Mouse (Mus musculus): ENCODE measurements around the gene Ptges3. TPM values are rescaled to one million over a fixed set of nuclear protein-coding genes. Genes with fewer than 3 reads are reported as not detected.

The Ptges3 gene
- 482 and 586 TPM in 2 replicates for polyA plus RNA-seq (2015; fragmentation: Nextera tagmentation; extraction: Ambion mirVana)

GRCm38 (mm10) chr10:128058601-128059151 is at the start of gene Ptges3:
Gene Ptges3 (plus strand): TSS chr10:128058954.
- Histone ChIP-seq H3K4me3 (replicated peaks) (peak within 1 kb of the TSS; percentile 79), H3K9ac (peak within 1 kb of the TSS; percentile 85), H3K4me1 (replicated peaks) (peaks cover 8% of the 10 kb centered on the region), H3K36me3 (peaks cover 3% of the 10 kb centered on the region; the same call in 1 of the 2 replicates), H3K27ac (peak within 1 kb of the TSS; percentile 99), H3K27me3 (replicated peaks) (no peaks in the 10 kb centered on the region), H3K9me3 (no peaks in the 10 kb centered on the region), H3K4me2 (replicated peaks) (peak within 1 kb of the TSS; percentile 84)
- under 1% methylated on average over 64 of the region's 72 CpGs for WGBS
- ATAC-seq = peak; percentile 96

GRCm38 (mm10) chr10:128009735-128010134 is 49.0 kb upstream of the Ptges3 start:
- Histone ChIP-seq H3K4me1 (replicated peaks) (no peaks in the 10 kb centered on the region), H3K9me3 (no peaks in the 10 kb centered on the region), H3K27me3 (replicated peaks) (no peaks in the 10 kb centered on the region), H3K4me3 (replicated peaks) (no peak overlapping the region), H3K36me3 (no peaks in the 10 kb centered on the region), H3K4me2 (replicated peaks) (no peak overlapping the region), H3K27ac (no peak overlapping the region), H3K9ac (no peak overlapping the region)
- 79% methylated on average over 5 of the region's 5 CpGs for WGBS
- no peak for ATAC-seq

- 5% methylated on average over 31 of the region's 31 CpGs for WGBS
- peaks cover 11% of the 10 kb centered on the region for H3K36me3 ChIP-seq
- no peaks in the 10 kb centered on the region for H3K9me3 ChIP-seq
- no peaks in the 10 kb centered on the region for H3K27me3 ChIP-seq (replicated peaks)
- peak within 1 kb of the TSS; percentile 71 for H3K4me2 ChIP-seq (replicated peaks)
- H3K4me3 ChIP-seq (replicated peaks) = peak within 1 kb of the TSS; percentile 62
- H3K4me1 ChIP-seq (replicated peaks) = 0 out of 2 replicates have a peak, but pooled peaks cover 2% of the 10 kb centered on the region
- peak within 1 kb of the TSS; percentile 56 for H3K9ac ChIP-seq
- peak within 1 kb of the TSS; percentile 79 for H3K27ac ChIP-seq
- ATAC-seq = peak; percentile 98
Observed at GRCm38 (mm10) chr10:128015068-128015934, 43.5 kb upstream of the Ptges3 start, which contains the start of gene Prim1. Gene Prim1 (plus strand): TSS chr10:128015168.

- Histone ChIP-seq H3K36me3 (peaks cover 36% of the 10 kb centered on the region), H3K4me2 (replicated peaks) (no peak overlapping the region), H3K4me1 (replicated peaks) (no peaks in the 10 kb centered on the region), H3K27ac (no peak overlapping the region), H3K9me3 (no peaks in the 10 kb centered on the region), H3K9ac (no peak overlapping the region), H3K27me3 (replicated peaks) (no peaks in the 10 kb centered on the region), H3K4me3 (replicated peaks) (no peak overlapping the region)
- WGBS = 96% methylated on average over 5 of the region's 5 CpGs
- no peak for ATAC-seq
Observed at GRCm38 (mm10) chr10:128022196-128022595, 36.6 kb upstream of the Ptges3 start.

- no peak overlapping the region for H3K27ac ChIP-seq
- H3K4me2 ChIP-seq (replicated peaks) = no peak overlapping the region
- H3K9me3 ChIP-seq = no peaks in the 10 kb centered on the region
- WGBS = 93% methylated on average over 10 of the region's 10 CpGs
- ATAC-seq = no peak
- H3K4me3 ChIP-seq (replicated peaks) = no peak overlapping the region
- H3K36me3 ChIP-seq = peaks cover 31% of the 10 kb centered on the region
- H3K4me1 ChIP-seq (replicated peaks) = no peaks in the 10 kb centered on the region
- H3K27me3 ChIP-seq (replicated peaks) = no peaks in the 10 kb centered on the region
- H3K9ac ChIP-seq = no peak overlapping the region
Observed at GRCm38 (mm10) chr10:128023496-128023895, 35.3 kb upstream of the Ptges3 start.

- Histone ChIP-seq H3K4me1 (replicated peaks) (peaks cover 3% of the 10 kb centered on the region; the same call in 1 of the 2 replicates), H3K4me2 (replicated peaks) (no peak overlapping the region), H3K9ac (no peak overlapping the region), H3K27me3 (replicated peaks) (no peaks in the 10 kb centered on the region), H3K27ac (no peak overlapping the region), H3K36me3 (peaks cover 19% of the 10 kb centered on the region), H3K4me3 (replicated peaks) (no peak overlapping the region), H3K9me3 (no peaks in the 10 kb centered on the region)
- 92% methylated on average over 7 of the region's 7 CpGs for WGBS
- ATAC-seq = no peak
Observed at GRCm38 (mm10) chr10:128029931-128030330, 28.8 kb upstream of the Ptges3 start.

- H3K27ac ChIP-seq = no peak overlapping the region
- ATAC-seq = no peak
- no peaks in the 10 kb centered on the region for H3K27me3 ChIP-seq (replicated peaks)
- H3K4me2 ChIP-seq (replicated peaks) = no peak overlapping the region
- peaks cover 3% of the 10 kb centered on the region; the same call in 1 of the 2 replicates for H3K4me1 ChIP-seq (replicated peaks)
- H3K36me3 ChIP-seq = peaks cover 19% of the 10 kb centered on the region
- no peaks in the 10 kb centered on the region for H3K9me3 ChIP-seq
- no peak overlapping the region for H3K9ac ChIP-seq
- WGBS = 75% methylated on average over 2 of the region's 2 CpGs
- no peak overlapping the region for H3K4me3 ChIP-seq (replicated peaks)
Observed at GRCm38 (mm10) chr10:128030860-128031259, 27.9 kb upstream of the Ptges3 start.

- ATAC-seq = peak; percentile 23
- Histone ChIP-seq H3K27ac (peak overlapping the region; percentile 97), H3K4me1 (replicated peaks) (peaks cover 30% of the 10 kb centered on the region), H3K4me3 (replicated peaks) (peak overlapping the region; percentile 66), H3K4me2 (replicated peaks) (peak overlapping the region; percentile 68), H3K9me3 (no peaks in the 10 kb centered on the region), H3K36me3 (peaks cover 15% of the 10 kb centered on the region), H3K27me3 (replicated peaks) (no peaks in the 10 kb centered on the region), H3K9ac (peak overlapping the region; percentile 96)
- WGBS = 5% methylated on average over 10 of the region's 10 CpGs
Observed at GRCm38 (mm10) chr10:128036746-128037425, 21.9 kb upstream of the Ptges3 start.

- H3K9ac ChIP-seq = no peak overlapping the region
- no peak overlapping the region for H3K4me3 ChIP-seq (replicated peaks)
- ATAC-seq = no peak
Observed at GRCm38 (mm10) chr10:128037921-128038320, 20.8 kb upstream of the Ptges3 start.

GRCm38 (mm10) chr10:128039167-128039566 is 19.6 kb upstream of the Ptges3 start:
- H3K36me3 ChIP-seq = peaks cover 19% of the 10 kb centered on the region
- no peaks in the 10 kb centered on the region for H3K27me3 ChIP-seq (replicated peaks)
- H3K9me3 ChIP-seq = no peaks in the 10 kb centered on the region
- H3K9ac ChIP-seq = peak overlapping the region; percentile 0; the same call in 1 of the 2 replicates
- H3K27ac ChIP-seq = no peak overlapping the region
- peak overlapping the region; percentile 32 for H3K4me2 ChIP-seq (replicated peaks)
- H3K4me1 ChIP-seq (replicated peaks) = peaks cover 39% of the 10 kb centered on the region
- WGBS = 47% methylated on average over 5 of the region's 5 CpGs
- ATAC-seq = no peak; the same call in 1 of the 2 replicates
- H3K4me3 ChIP-seq (replicated peaks) = no peak overlapping the region

More at GRCm38 (mm10) chr10:128037921-128038320, 20.8 kb upstream of the Ptges3 start:
- Histone ChIP-seq H3K4me1 (replicated peaks) (peaks cover 30% of the 10 kb centered on the region), H3K27ac (no peak overlapping the region), H3K9me3 (no peaks in the 10 kb centered on the region), H3K36me3 (peaks cover 15% of the 10 kb centered on the region), H3K27me3 (replicated peaks) (no peaks in the 10 kb centered on the region), H3K4me2 (replicated peaks) (peak overlapping the region; percentile 32)
- 67% methylated on average over 3 of the region's 3 CpGs for WGBS

- no peak overlapping the region for H3K9ac ChIP-seq
- H3K4me1 ChIP-seq (replicated peaks) = peaks cover 42% of the 10 kb centered on the region
- H3K9me3 ChIP-seq = no peaks in the 10 kb centered on the region
- no peak overlapping the region for H3K4me3 ChIP-seq (replicated peaks)
- no peaks in the 10 kb centered on the region for H3K27me3 ChIP-seq (replicated peaks)
- no peak overlapping the region for H3K4me2 ChIP-seq (replicated peaks)
- no peak overlapping the region for H3K27ac ChIP-seq
- H3K36me3 ChIP-seq = peaks cover 26% of the 10 kb centered on the region
- 63% methylated on average over 3 of the region's 3 CpGs for WGBS
- no peak for ATAC-seq
Observed at GRCm38 (mm10) chr10:128039858-128040257, 18.9 kb upstream of the Ptges3 start.

GRCm38 (mm10) chr10:128040293-128040692 is 18.5 kb upstream of the Ptges3 start:
- peaks cover 44% of the 10 kb centered on the region for H3K4me1 ChIP-seq (replicated peaks)
- 91% methylated on average over 5 of the region's 5 CpGs for WGBS

More at GRCm38 (mm10) chr10:128040293-128040692, 18.5 kb upstream of the Ptges3 start:
- no peak overlapping the region for H3K27ac ChIP-seq
- ATAC-seq = no peak
- H3K9ac ChIP-seq = no peak overlapping the region
- H3K27me3 ChIP-seq (replicated peaks) = no peaks in the 10 kb centered on the region
- H3K9me3 ChIP-seq = no peaks in the 10 kb centered on the region
- H3K36me3 ChIP-seq = peaks cover 29% of the 10 kb centered on the region
- H3K4me2 ChIP-seq (replicated peaks) = no peak overlapping the region
- no peak overlapping the region for H3K4me3 ChIP-seq (replicated peaks)
